ENCODE assay signal across 25 mouse cellular contexts in genomic region chr11:115104769-115105563, GRCm38 (mm10). TPM values are rescaled to one million over a fixed set of nuclear protein-coding genes. Genes with fewer than 3 reads are reported as not detected.
DNase-seq lines count a peak whose midpoint lies in the region; ATAC-seq and TF ChIP-seq lines count a peak whose summit lies in the region.
"Had no signal": no experiment of that assay in that cellular context is flagged by ENCODE, and none has a peak within 500 bp of the region (broad histone marks: within the 10 kb centered on the region; RNA-seq: fewer than 3 reads in every experiment).

No protein-coding gene starts in this region.

- TF ChIP-seq CTCF in midbrain, postnatal 0 days (IDR thresholded peaks at IDR 0.05): no peak

- H3K36me3 ChIP-seq in limb, embryonic 10.5 days: no peaks in the 10 kb centered on the region
- H3K36me3 ChIP-seq in midbrain, postnatal 0 days (ENCODE audit: insufficient read depth, low read length): no peaks in the 10 kb centered on the region
- H3K36me3 ChIP-seq: embryonic facial prominence, embryonic 13.5 days; heart, embryonic 10.5 days; hindbrain, embryonic 12.5 days had no signal

- H3K4me3 ChIP-seq in limb, embryonic 10.5 days: no peak overlapping the region
- no peak overlapping the region for H3K4me3 ChIP-seq in midbrain, postnatal 0 days (ENCODE audit: low read depth, low read length)
- H3K4me3 ChIP-seq: embryonic facial prominence, embryonic 13.5 days; forebrain, embryonic 13.5 days; gastrocnemius, adult 2 months; heart, embryonic 10.5 days; hindbrain, embryonic 12.5 days had no signal

- H3K9me3 ChIP-seq in limb, embryonic 10.5 days (replicated peaks): no peaks in the 10 kb centered on the region
- H3K9me3 ChIP-seq in midbrain, postnatal 0 days (ENCODE audit: low read length): no peaks in the 10 kb centered on the region
- H3K9me3 ChIP-seq: embryonic facial prominence, embryonic 13.5 days; forebrain, embryonic 13.5 days; heart, embryonic 10.5 days; hindbrain, embryonic 12.5 days had no signal

- 61% methylated on average over 8 of the region's 8 CpGs for WGBS in limb, embryonic 10.5 days
- WGBS in midbrain, postnatal 0 days: 68% methylated on average over 8 of the region's 8 CpGs

- no peak overlapping the region for H3K4me2 ChIP-seq in midbrain, postnatal 0 days (ENCODE audit: low read depth, low read length, poor library complexity, severe bottlenecking)
- H3K4me2 ChIP-seq: embryonic facial prominence, embryonic 13.5 days; forebrain, embryonic 13.5 days; hindbrain, embryonic 12.5 days had no signal

- no peak overlapping the region for H3K9ac ChIP-seq in midbrain, postnatal 0 days (replicated peaks; ENCODE audit: low read length, poor library complexity, severe bottlenecking)
- H3K9ac ChIP-seq: embryonic facial prominence, embryonic 13.5 days; forebrain, embryonic 13.5 days; forebrain, postnatal 0 days; hindbrain, embryonic 12.5 days had no signal

- ATAC-seq in midbrain, postnatal 0 days (ENCODE audit: low FRiP score): no peak
- ATAC-seq: forebrain, embryonic 13.5 days; forebrain, postnatal 0 days; hindbrain, embryonic 16.5 days; inflammation-experienced regulatory T-cells, adult 6 months had no signal

- peak overlapping the region; percentile 77 for H3K27ac ChIP-seq in limb, embryonic 10.5 days
- no peak overlapping the region for H3K27ac ChIP-seq in midbrain, postnatal 0 days (ENCODE audit: low read depth, low read length)
- H3K27ac ChIP-seq: embryonic facial prominence, embryonic 13.5 days; forebrain, embryonic 13.5 days; gastrocnemius, adult 2 months; heart, embryonic 10.5 days; hindbrain, embryonic 12.5 days had no signal

- peak; percentile 16 for DNase-seq in lung, postnatal 36 days
- no peak for DNase-seq in lung, postnatal 10 days
- peak; percentile 19 for DNase-seq in ZHBTc4 (ENCODE audit: low read depth, low spot score)
- no peak for DNase-seq in limb, embryonic 10.5 days (ENCODE audit: low spot score)
- no peak for DNase-seq in midbrain, postnatal 0 days (ENCODE audit: low spot score)
- no peak for DNase-seq in ovary, postnatal 10 days (ENCODE audit: low spot score)
- DNase-seq in layer of hippocampus, postnatal 14 days (ENCODE audit: low spot score in 2 of 2): no peak
- DNase-seq: adrenal gland, adult 2 months; adrenal gland, postnatal 25 days; cerebellum, adult 2 months; cerebellum, postnatal 10 days; forebrain, postnatal 0 days; gastrocnemius, adult 2 months; gastrocnemius, postnatal 36 days; heart, adult 18-20 months; heart, postnatal 10 days; heart, postnatal 4 days had no signal

- peaks cover 65% of the 10 kb centered on the region for H3K4me1 ChIP-seq in limb, embryonic 10.5 days
- H3K4me1 ChIP-seq in midbrain, postnatal 0 days (ENCODE audit: insufficient read depth, low read length): 0 out of 2 replicates have a peak, but pooled peaks cover 3% of the 10 kb centered on the region

- H3K27me3 ChIP-seq in limb, embryonic 10.5 days (ENCODE audit: low read depth, poor library complexity, severe bottlenecking): no peaks in the 10 kb centered on the region
- no peaks in the 10 kb centered on the region for H3K27me3 ChIP-seq in midbrain, postnatal 0 days (ENCODE audit: insufficient read depth, low read length)
- H3K27me3 ChIP-seq: forebrain, embryonic 13.5 days had no signal

RNA-seq across cellular contexts. Expression of gene Rab37, which starts 13.7 kb away (rescaled TPM):
- 0.95 and 1.8 TPM in 2 replicates for polyA plus RNA-seq in limb, embryonic 10.5 days (2016; fragmentation: Nextera tagmentation; extraction: Ambion mirVana)
- total RNA-seq in midbrain, postnatal 0 days (2014; rRNA removed): 0.57 and 0.93 TPM in 2 replicates
- 0.67 and 0.90 TPM in 2 replicates for polyA plus RNA-seq in midbrain, postnatal 0 days (2015; fragmentation: Nextera tagmentation; extraction: Ambion mirVana)
- total RNA-seq in layer of hippocampus, postnatal 14 days (2021): 1 to 10 TPM; 1.6 to 5.1 TPM

RNA-seq across cellular contexts. Expression of gene Cd300lf, which starts 28.8 kb away (rescaled TPM):
- 0.06 TPM in 1 of 2 replicates, not detected in the other for polyA plus RNA-seq in limb, embryonic 10.5 days (2016; fragmentation: Nextera tagmentation; extraction: Ambion mirVana)
- total RNA-seq in midbrain, postnatal 0 days (2014; rRNA removed): 0.16 and 0.42 TPM in 2 replicates
- polyA plus RNA-seq in midbrain, postnatal 0 days (2015; fragmentation: Nextera tagmentation; extraction: Ambion mirVana): 0.09 and 0.10 TPM in 2 replicates
- total RNA-seq in layer of hippocampus, postnatal 14 days (2021): under 1 TPM; 0.35 to 0.76 TPM
- total RNA-seq: gastrocnemius, postnatal 36 days had no signal
- polyA plus RNA-seq: forebrain, embryonic 13.5 days had no signal

RNA-seq across cellular contexts. Expression of gene Cd300e, which starts 43.0 kb away (rescaled TPM):
- polyA plus RNA-seq in limb, embryonic 10.5 days (2016; fragmentation: Nextera tagmentation; extraction: Ambion mirVana): not detected in 2 replicates
- total RNA-seq in midbrain, postnatal 0 days (2014; rRNA removed): 0.19 TPM in 1 of 2 replicates, not detected in the other
- polyA plus RNA-seq in midbrain, postnatal 0 days (2015; fragmentation: Nextera tagmentation; extraction: Ambion mirVana): 0.10 and 0.12 TPM in 2 replicates
- total RNA-seq in layer of hippocampus, postnatal 14 days (2021): not detected
- total RNA-seq: forebrain, postnatal 0 days; gastrocnemius, adult 2 months; gastrocnemius, postnatal 36 days; MEL had no signal
- polyA plus RNA-seq: adrenal gland, adult 2 months; embryonic facial prominence, embryonic 13.5 days; forebrain, embryonic 13.5 days; forebrain, postnatal 0 days; heart, embryonic 14.5 days; hindbrain, embryonic 12.5 days had no signal

RNA-seq across cellular contexts. Expression of gene Cd300ld3, which starts 56.8 kb away (rescaled TPM):
- not detected in 2 replicates for polyA plus RNA-seq in limb, embryonic 10.5 days (2016; fragmentation: Nextera tagmentation; extraction: Ambion mirVana)
- 0.82 TPM in 1 of 2 replicates, not detected in the other for total RNA-seq in midbrain, postnatal 0 days (2014; rRNA removed)
- not detected in 2 replicates for polyA plus RNA-seq in midbrain, postnatal 0 days (2015; fragmentation: Nextera tagmentation; extraction: Ambion mirVana)
- not detected for total RNA-seq in layer of hippocampus, postnatal 14 days (2021)
- total RNA-seq: forebrain, postnatal 0 days; MEL had no signal
- polyA plus RNA-seq: embryonic facial prominence, embryonic 13.5 days; forebrain, embryonic 13.5 days; forebrain, postnatal 0 days; heart, embryonic 10.5 days; heart, embryonic 14.5 days; hindbrain, embryonic 12.5 days; hindbrain, embryonic 16.5 days; inflammation-experienced regulatory T-cells, adult 6 months had no signal

RNA-seq across cellular contexts. Expression of gene Slc9a3r1, which starts 58.2 kb away (rescaled TPM):
- 30.7 and 32.2 TPM in 2 replicates for polyA plus RNA-seq in limb, embryonic 10.5 days (2016; fragmentation: Nextera tagmentation; extraction: Ambion mirVana)
- total RNA-seq in midbrain, postnatal 0 days (2014; rRNA removed): 53.3 and 57.3 TPM in 2 replicates
- polyA plus RNA-seq in midbrain, postnatal 0 days (2015; fragmentation: Nextera tagmentation; extraction: Ambion mirVana): 65.4 and 72.9 TPM in 2 replicates
- total RNA-seq in layer of hippocampus, postnatal 14 days (2021): 10 to 100 TPM; 79.3 to 82.2 TPM

Comparison
In these comparisons a context has a peak if more than half of its experiments do, and no peak if none do; other contexts are left out.
1. DNase-seq: peak in lung, postnatal 36 days (single experiment) and ZHBTc4 (single experiment); none in lung, postnatal 10 days (single experiment), limb, embryonic 10.5 days (single experiment), midbrain, postnatal 0 days (single experiment), ovary, postnatal 10 days (single experiment) and layer of hippocampus, postnatal 14 days (0 of 2).